Mouse (Mus musculus) bone marrow macrophage, adult 2 months (primary cell): ENCODE measurements around the gene Mettl24. TPM values are rescaled to one million over a fixed set of nuclear protein-coding genes. Genes with fewer than 3 reads are reported as not detected.
A peak's percentile ranks its signal among the peaks of the same experiment; 100 is the strongest.

Source experiments
- H3K27ac ChIP-seq: 2 replicates; pipeline ENCODE4 v1.5.1; 2012; ENCODE audit warnings: low read depth, low read length; ENCODE audit not compliant: insufficient read depth
- H3K4me1 ChIP-seq: 2 replicates; pipeline ENCODE4 v1.6.1; 2012; ENCODE audit warnings: low read length; ENCODE audit not compliant: control insufficient read depth, insufficient read depth
- H3K4me3 ChIP-seq: 2 replicates; pipeline ENCODE4 v1.5.1; 2012; ENCODE audit warnings: mild to moderate bottlenecking, low read length, moderate library complexity; ENCODE audit not compliant: insufficient read depth
- CTCF ChIP-seq: IDR thresholded peaks from 2 replicates; pipeline ENCODE4 v1.5.1; 2012; ENCODE audit warnings: low read depth, mild to moderate bottlenecking, low read length, moderate library complexity
- POLR2A ChIP-seq: IDR thresholded peaks from 2 replicates; pipeline ENCODE4 v1.6.1; 2012; ENCODE audit warnings: mild to moderate bottlenecking, low read depth, low read length, borderline replicate concordance
- polyA plus RNA-seq: library from polyadenylated mRNA; stranded (reverse); fragments of >200 nt; gene quantifications from 2 replicates; pipeline ENCODE4 v1.2.4, GENCODE M21; 2012; ENCODE audit not compliant: missing spikeins, insufficient read depth, insufficient read length

The Mettl24 gene
- polyA plus RNA-seq: not detected in 2 replicates

DNA sequence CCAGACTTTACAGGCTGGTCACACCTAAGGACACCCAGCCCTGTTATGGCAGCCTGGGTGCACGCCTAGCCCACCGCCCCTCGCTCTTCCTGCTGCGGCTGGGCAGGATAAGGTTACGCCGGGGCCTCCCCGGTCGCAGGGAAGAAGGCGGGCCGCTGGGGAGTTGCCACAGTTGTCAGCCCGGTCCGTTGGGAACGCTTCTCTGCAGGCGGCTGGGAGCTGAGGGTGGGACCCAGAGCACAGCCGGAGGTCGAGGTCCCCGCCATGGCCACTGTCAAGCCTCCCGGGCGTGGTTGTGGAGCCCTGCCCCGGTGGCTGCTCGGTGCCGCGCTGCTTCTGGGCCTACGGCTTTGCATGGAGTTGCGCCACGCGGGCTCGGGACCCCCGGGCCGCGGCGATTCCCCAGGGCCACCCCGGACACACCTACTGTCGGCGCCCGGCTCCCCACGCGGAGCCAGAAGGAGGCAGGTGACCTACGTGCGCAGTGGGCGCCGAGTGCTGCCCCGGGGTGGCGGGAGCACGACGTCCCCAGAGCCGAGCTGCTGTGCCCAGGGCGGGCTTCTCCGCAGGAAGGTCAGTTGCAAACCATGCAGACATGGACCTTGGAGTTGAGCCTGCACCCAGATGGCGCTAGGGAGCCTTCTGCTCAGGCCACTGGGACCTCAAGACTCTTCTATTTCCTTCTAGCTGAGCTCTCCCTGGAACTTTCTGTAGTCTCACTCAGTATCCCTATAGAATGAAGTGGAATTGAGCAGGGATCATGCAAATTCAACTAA, at the start of gene Mettl24:
Gene Mettl24, plus strand, starts transcription at position 191 of the 776 bp plus-strand sequence.
- Histone ChIP-seq H3K27ac (no peak within 1 kb of the TSS), H3K4me1 (no peaks in the 10 kb centered on the region), H3K4me3 (peak within 1 kb of the TSS; percentile 18; the same call in 1 of the 2 replicates)
- no peak for TF ChIP-seq CTCF

DNA sequence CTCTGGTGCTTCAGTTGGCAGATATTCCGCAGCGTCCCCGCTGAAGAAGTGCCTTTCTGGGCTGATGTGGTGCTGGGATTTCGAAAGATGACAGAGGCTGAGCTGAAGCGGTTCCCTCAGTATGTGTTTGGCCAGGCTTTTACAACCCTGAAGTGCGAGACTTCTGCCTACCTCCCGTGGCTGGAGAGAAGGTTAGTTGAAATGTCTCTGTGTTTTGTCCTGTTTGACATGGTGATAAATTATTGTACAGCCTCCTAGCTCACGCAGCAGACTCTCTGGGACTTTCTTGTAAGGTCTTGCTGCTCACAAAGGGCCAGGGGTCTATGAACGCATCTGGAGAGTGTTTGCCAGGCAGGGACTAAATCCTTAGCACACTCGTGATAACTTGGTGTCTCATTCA, 45.8 kb upstream of the Mettl24 start:
- no peak overlapping the region for H3K27ac ChIP-seq
- no peaks in the 10 kb centered on the region for H3K4me1 ChIP-seq
- TF ChIP-seq POLR2A (no peak), CTCF (no peak)
- H3K4me3 ChIP-seq: no peak overlapping the region

DNA sequence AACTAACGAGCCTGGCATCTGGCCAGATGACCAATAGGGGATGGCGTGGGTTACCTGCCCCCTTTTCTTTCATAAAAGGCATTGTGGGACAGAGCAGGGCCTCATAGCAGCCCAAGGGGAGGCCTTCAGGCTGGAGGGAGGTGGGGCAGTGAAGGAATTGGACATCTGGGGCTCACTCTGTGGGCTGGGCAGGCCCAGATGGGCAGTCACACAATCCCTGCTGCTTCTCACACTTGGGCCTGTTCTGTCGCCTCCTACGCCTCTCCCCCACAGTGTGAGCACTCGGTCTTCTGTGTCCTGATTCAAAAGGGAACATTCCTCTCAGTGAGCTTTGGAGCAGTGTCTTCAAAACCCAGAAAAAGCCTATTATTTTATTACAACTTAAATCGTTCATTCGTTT, 44.8 kb upstream of the Mettl24 start:
- H3K4me1 ChIP-seq: 0 out of 2 replicates have a peak, but pooled peaks cover 2% of the 10 kb centered on the region
- H3K27ac ChIP-seq: no peak overlapping the region
- TF ChIP-seq CTCF (no peak), POLR2A (no peak)
- H3K4me3 ChIP-seq: no peak overlapping the region

DNA sequence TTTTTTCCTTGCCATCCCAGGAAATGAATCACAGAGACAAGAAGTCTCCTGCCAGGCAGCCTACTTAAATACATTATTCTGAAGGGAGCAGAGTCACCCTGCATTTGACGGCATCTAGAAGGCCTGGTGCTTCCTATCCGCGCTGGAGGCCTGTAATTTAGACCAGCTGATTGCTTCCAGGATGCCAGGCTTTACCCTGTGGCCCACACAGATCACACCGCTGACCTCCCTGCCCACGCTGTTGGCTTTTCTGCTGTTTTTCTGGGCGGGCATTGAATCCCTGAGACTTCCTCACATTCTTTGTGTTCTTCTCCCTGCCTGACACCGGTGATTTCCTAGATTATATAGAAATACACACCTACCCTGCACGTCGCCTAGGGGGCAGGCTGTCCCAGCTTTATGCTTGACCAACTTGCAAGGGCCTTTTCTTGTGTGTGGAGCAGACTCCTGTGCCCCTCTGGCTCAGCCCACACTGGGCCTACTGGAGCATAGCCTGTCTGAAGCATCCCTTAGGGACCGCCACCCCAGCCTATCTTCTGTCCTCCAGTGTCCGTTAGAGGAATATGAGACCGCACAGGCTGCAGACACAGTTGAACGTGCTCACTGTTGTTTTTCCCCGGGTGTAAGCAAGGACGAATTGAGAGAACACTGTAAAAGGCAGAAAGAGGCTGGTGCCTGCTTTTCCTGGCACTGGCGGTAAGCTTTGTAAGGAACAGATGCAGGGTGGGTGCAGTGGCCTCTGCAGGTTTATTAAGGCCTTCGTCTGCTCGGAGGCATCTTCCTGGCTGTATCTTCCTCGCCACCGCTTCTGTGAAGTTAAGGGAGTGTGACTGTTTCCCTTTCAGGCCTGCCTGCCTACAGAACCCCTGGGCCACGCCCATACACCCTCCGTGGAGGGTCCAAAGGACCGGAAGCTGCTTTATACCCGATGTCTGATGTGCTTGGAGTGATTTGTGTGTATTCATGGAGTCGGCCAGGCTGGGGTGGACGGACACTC, 44.0 kb upstream of the Mettl24 start:
- H3K4me1 ChIP-seq: 0 out of 2 replicates have a peak, but pooled peaks cover 2% of the 10 kb centered on the region
- TF ChIP-seq CTCF (no peak), POLR2A (no peak)
- H3K4me3 ChIP-seq: no peak overlapping the region
- no peak overlapping the region for H3K27ac ChIP-seq

DNA sequence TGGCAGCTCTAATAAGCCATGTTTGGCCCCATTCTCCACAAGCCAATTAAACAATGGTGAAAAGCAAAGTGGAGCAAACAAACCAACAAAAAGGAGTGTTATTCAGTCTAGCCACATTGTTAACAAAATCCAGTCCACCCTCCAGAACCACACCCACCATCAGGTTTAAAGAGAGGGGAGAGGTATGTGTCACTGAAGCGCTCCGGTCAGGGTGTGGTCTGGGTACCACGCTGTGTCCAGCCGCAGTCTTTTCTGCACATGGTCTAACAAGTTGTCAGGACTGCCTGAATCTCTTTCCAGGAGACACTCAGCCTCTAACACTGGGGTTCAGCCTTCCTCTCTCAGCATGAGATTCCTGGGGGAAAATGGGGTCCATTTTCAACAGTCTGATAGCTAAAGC, 42.7 kb upstream of the Mettl24 start:
- Histone ChIP-seq H3K4me1 (0 out of 2 replicates have a peak, but pooled peaks cover 2% of the 10 kb centered on the region), H3K27ac (no peak overlapping the region), H3K4me3 (no peak overlapping the region)
- TF ChIP-seq CTCF: no peak
- TF ChIP-seq POLR2A: no peak

DNA sequence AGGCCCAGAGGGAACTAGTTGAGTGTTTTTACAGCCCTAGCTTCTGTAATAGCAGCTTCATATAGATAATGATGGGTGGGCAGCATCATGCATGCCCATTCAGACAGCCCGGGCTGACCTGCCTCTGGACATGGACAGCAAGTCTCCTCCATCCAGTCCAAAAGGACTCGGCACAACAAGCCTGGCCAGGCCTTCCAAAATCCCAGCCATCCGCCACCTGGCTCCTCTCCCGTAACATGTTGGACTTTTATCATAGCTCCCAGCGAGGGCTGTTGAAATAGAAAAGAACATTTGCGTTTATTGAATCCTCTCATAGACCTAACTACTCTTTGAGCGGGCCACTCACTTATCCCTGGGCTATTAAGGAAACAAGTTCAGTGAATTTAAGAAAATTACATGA, 41.2 kb upstream of the Mettl24 start:
- 0 out of 2 replicates have a peak, but pooled peaks cover 2% of the 10 kb centered on the region for H3K4me1 ChIP-seq
- no peak for TF ChIP-seq POLR2A
- no peak for TF ChIP-seq CTCF

DNA sequence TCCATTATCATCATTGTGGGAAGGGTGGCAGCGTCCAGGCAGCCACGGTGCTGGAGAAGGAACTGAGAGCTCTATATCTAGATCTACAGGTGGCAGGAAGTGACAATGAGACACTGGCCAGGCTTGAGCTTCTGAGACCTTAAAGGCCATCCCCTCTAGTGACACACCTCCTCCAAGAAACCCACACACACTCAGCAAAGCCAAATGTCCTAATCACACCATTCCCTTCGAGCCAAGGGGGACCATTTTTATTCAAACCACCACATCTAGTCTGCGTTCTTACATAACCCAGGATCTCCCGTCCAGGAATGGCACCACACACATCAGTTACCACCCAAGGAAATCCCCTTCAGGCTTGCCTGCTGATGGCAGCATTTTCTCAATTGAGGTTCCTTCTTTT, 40.0 kb upstream of the Mettl24 start:
- TF ChIP-seq CTCF (no peak), POLR2A (no peak)
- H3K4me1 ChIP-seq: 0 out of 2 replicates have a peak, but pooled peaks cover 2% of the 10 kb centered on the region
- H3K4me3 ChIP-seq: no peak overlapping the region
- no peak overlapping the region for H3K27ac ChIP-seq

More for the DNA sequence above, 41.2 kb upstream of the Mettl24 start:
- no peak overlapping the region for H3K27ac ChIP-seq
- no peak overlapping the region for H3K4me3 ChIP-seq

DNA sequence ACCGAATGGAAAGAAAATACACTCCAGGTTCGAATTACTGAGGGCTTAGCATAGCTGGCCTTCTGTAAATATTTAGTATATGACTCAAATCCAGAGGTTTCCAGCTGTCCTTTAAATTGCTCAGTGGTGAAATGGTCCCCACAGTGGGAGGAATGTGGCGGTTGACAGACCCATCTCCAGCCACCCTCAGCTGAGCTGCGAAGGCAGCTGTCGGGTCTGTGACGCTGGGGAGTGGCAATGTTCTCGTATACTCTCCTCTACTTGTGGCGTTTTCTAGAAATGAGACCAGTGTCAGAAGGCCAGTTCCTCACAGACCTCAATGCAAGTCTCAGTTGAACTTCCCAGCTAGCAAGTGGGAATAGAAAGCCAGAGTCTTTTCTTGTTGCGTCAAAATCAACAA, 38.6 kb upstream of the Mettl24 start:
- H3K4me3 ChIP-seq: no peak overlapping the region
- TF ChIP-seq POLR2A (no peak), CTCF (no peak)
- 0 out of 2 replicates have a peak, but pooled peaks cover 2% of the 10 kb centered on the region for H3K4me1 ChIP-seq
- H3K27ac ChIP-seq: no peak overlapping the region

DNA sequence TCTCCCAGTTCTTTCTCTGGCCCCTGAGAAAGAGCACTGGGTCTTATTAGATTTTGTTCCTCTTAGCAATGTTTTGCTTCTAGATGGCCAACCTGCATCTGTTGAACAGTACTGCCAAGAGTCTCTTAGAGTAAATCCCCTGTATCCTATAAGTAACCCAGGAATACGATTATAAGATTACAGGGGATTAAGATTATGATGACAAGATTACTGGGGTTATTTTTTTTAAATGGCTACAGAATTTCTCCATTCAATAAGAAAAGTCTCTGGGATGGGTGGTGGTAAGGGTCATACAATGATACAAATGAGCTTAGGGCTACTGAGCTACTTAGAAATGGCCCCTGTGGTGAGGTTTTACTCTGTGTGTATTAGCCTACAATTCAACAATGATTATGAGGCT, 37.7 kb upstream of the Mettl24 start:
- Histone ChIP-seq H3K4me3 (no peak overlapping the region), H3K27ac (no peak overlapping the region), H3K4me1 (0 out of 2 replicates have a peak, but pooled peaks cover 2% of the 10 kb centered on the region)
- no peak for TF ChIP-seq POLR2A
- TF ChIP-seq CTCF: no peak
